Mouse (Mus musculus): ENCODE measurements around the gene Foxf1.

Gene Foxf1

GRCm38 (mm10) chr8:121076555-121076954, 7.6 kb upstream of the Foxf1 start:
- TF ChIP-seq GATA4 (IDR thresholded peaks at IDR 0.05; ENCODE audit: insufficient replicate concordance, low read length) = no peak

- no peak for TF ChIP-seq GATA4 (IDR thresholded peaks at IDR 0.05; ENCODE audit: insufficient replicate concordance, low read length)
Observed at GRCm38 (mm10) chr8:121078721-121079120, 5.5 kb upstream of the Foxf1 start.

- no peak for TF ChIP-seq GATA4 (IDR thresholded peaks at IDR 0.05; ENCODE audit: insufficient replicate concordance, low read length)
Observed at GRCm38 (mm10) chr8:121079201-121079600, 5.0 kb upstream of the Foxf1 start.

- TF ChIP-seq GATA4 (IDR thresholded peaks at IDR 0.05; ENCODE audit: insufficient replicate concordance, low read length) = no peak
Observed at GRCm38 (mm10) chr8:121079944-121080343, 4.2 kb upstream of the Foxf1 start.

- TF ChIP-seq GATA4 (IDR thresholded peaks at IDR 0.05; ENCODE audit: insufficient replicate concordance, low read length) = no peak
Observed at GRCm38 (mm10) chr8:121080361-121081090, 3.7 kb upstream of the Foxf1 start.

- no peak for TF ChIP-seq GATA4 (IDR thresholded peaks at IDR 0.05; ENCODE audit: insufficient replicate concordance, low read length)
Observed at GRCm38 (mm10) chr8:121081398-121081797, 2.8 kb upstream of the Foxf1 start.

- TF ChIP-seq GATA4 (IDR thresholded peaks at IDR 0.05; ENCODE audit: insufficient replicate concordance, low read length) = no peak
Observed at GRCm38 (mm10) chr8:121082218-121083092, 1.7 kb upstream of the Foxf1 start.

GRCm38 (mm10) chr8:121083093-121083935, 872 bp upstream of the Foxf1 start:
- TF ChIP-seq GATA4 (IDR thresholded peaks at IDR 0.05; ENCODE audit: insufficient replicate concordance, low read length) = no peak

- no peak for TF ChIP-seq GATA4 (IDR thresholded peaks at IDR 0.05; ENCODE audit: insufficient replicate concordance, low read length)
Observed at GRCm38 (mm10) chr8:121083936-121084209, 313 bp upstream of the Foxf1 start.

- TF ChIP-seq GATA4 (IDR thresholded peaks at IDR 0.05; ENCODE audit: insufficient replicate concordance, low read length) = no peak
Observed at GRCm38 (mm10) chr8:121085011-121085410, 825 bp downstream of the Foxf1 start.

GRCm38 (mm10) chr8:121085561-121085960, 1.4 kb downstream of the Foxf1 start:
- TF ChIP-seq GATA4 (IDR thresholded peaks at IDR 0.05; ENCODE audit: insufficient replicate concordance, low read length) = no peak

GRCm38 (mm10) chr8:121086004-121086900, 2.1 kb downstream of the Foxf1 start:
- no peak for TF ChIP-seq GATA4 (IDR thresholded peaks at IDR 0.05; ENCODE audit: insufficient replicate concordance, low read length)

- TF ChIP-seq GATA4 (IDR thresholded peaks at IDR 0.05; ENCODE audit: insufficient replicate concordance, low read length) = no peak
Observed at GRCm38 (mm10) chr8:121088281-121088680, 4.1 kb downstream of the Foxf1 start.

GRCm38 (mm10) chr8:121088871-121089630, 4.9 kb downstream of the Foxf1 start:
- TF ChIP-seq GATA4 (IDR thresholded peaks at IDR 0.05; ENCODE audit: insufficient replicate concordance, low read length) = no peak

All from liver, adult (tissue).